Mouse (Mus musculus) hindbrain, embryonic 16.5 days (tissue): ENCODE measurements at regions not wholly inside any gene's neighbourhood (a gene's known extent, or its start where the extent isn't known, plus 50 kb on each side); places are given as distances from the start of the nearest gene placed in this dataset.

Experiments
- ATAC-seq: fragments of 200-750 bp; cut with Nextera tagmentation; 2 replicates; pipeline ENCODE4 v1.8.0; 2017; ENCODE audit warnings: moderate TSS enrichment, moderate library complexity
- H3K27ac ChIP-seq: fragments of 300-500 bp; sonication (generic); 2 replicates; pipeline ENCODE4 v1.5.1; 2014; ENCODE audit warnings: low read depth, mild to moderate bottlenecking, control low read depth, low read length, moderate library complexity
- H3K27me3 ChIP-seq: fragments of 300-500 bp; sonication (generic); replicated peaks from 2 replicates; pipeline ENCODE4 v1.6.1; 2014; ENCODE audit warnings: low read length; ENCODE audit not compliant: control insufficient read depth, insufficient read depth
- H3K36me3 ChIP-seq: fragments of 300-500 bp; sonication (generic); 2 replicates; pipeline ENCODE4 v1.6.1; 2014; ENCODE audit warnings: mild to moderate bottlenecking, low read length, moderate library complexity, mixed read lengths; ENCODE audit not compliant: control insufficient read depth, insufficient read depth
- H3K4me1 ChIP-seq: fragments of 300-500 bp; sonication (generic); 2 replicates; pipeline ENCODE4 v1.6.1; 2014; ENCODE audit warnings: low read depth, low read length; ENCODE audit not compliant: control insufficient read depth, insufficient read depth
- H3K4me2 ChIP-seq: fragments of 300-500 bp; sonication (generic); 2 replicates; pipeline ENCODE4 v1.6.1; 2014; ENCODE audit warnings: mild to moderate bottlenecking, low read length, control low read depth, moderate library complexity
- H3K4me3 ChIP-seq: fragments of 300-500 bp; sonication (generic); 2 replicates; pipeline ENCODE4 v1.5.1; 2014; ENCODE audit warnings: mild to moderate bottlenecking, low read length, control low read depth, moderate library complexity
- H3K9ac ChIP-seq: fragments of 300-500 bp; sonication (generic); 2 replicates; pipeline ENCODE4 v1.6.1; 2014; ENCODE audit warnings: low read depth, mild to moderate bottlenecking, control low read depth, low read length, moderate library complexity
- H3K9me3 ChIP-seq: fragments of 300-500 bp; sonication (generic); 2 replicates; pipeline ENCODE4 v1.6.1; 2014; ENCODE audit warnings: mild to moderate bottlenecking, low read length, moderate library complexity; ENCODE audit not compliant: control insufficient read depth
- WGBS: fragments of 180-500 bp; shearing (Covaris S2); extraction: QIAGEN DNeasy Blood & Tissue Kit; methylation state at CpG from one replicate; pipeline ENCODE4 v1.1.7; 2014; 5-methylcytosine and 5-hydroxymethylcytosine counted together

DNA sequence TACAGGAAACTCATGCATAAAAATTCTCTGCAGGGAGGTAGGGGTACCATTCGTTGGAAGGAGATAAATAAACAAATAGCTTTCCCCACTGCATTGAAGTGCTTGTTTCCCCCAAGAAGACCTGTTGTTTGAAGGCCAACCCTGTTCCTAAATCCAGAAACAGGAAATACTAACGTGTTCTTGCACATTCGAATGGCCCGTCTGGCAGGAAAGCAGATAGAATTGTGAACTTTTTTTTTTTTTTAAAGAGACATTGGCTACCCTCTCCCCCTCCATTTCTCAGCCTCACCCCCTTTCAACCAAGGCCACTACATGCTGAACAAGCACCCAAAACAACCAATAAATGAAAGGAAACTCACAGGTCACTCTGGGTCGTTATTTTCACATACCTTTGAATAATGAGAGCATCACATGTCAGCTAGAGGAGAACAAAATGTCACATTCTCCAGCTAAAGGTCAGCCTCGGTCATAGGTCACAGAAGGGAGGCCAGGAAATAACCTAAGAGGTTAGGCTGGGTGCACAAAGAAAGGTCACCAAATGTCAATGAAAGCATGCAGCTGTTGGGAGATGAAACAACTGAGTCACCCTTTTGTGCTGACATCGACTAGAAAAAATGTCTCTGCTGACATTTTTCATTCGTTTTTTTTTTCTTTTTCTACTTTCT lies 250.8 kb upstream of the Usp25 start:
- H3K4me3 ChIP-seq, result no peak overlapping the region
- no peaks in the 10 kb centered on the region for H3K9me3 ChIP-seq
- H3K27ac ChIP-seq, result no peak overlapping the region
- ATAC-seq, result no peak
- no peaks in the 10 kb centered on the region for H3K27me3 ChIP-seq
- no peaks in the 10 kb centered on the region for H3K4me1 ChIP-seq
- no peaks in the 10 kb centered on the region for H3K36me3 ChIP-seq
- no peak overlapping the region for H3K4me2 ChIP-seq
- WGBS, result 9% methylated on average over 8 of the region's 8 CpGs
- H3K9ac ChIP-seq, result no peak overlapping the region

DNA sequence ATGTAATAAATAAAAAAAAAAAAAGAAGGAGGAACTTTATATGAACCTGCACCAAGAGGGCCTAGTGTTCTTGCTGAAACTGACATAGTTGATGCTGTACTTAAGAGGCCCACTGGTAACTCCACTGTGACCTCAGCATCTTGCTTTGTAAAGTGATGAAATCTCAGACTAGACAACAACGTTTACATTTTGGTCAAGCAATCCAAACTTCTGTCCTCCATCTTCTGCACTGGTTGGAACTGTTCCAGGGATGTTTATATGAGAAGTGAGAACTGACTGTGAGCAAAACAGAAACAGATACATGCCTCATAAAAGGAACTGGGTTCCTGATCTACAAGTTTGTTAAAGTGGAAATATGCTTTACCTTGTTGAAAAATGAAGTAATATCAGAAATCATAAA lies 251.7 kb upstream of the Usp25 start:
- Histone ChIP-seq H3K27ac (no peak overlapping the region), H3K4me3 (no peak overlapping the region), H3K4me2 (no peak overlapping the region), H3K9me3 (no peaks in the 10 kb centered on the region), H3K36me3 (no peaks in the 10 kb centered on the region), H3K27me3 (no peaks in the 10 kb centered on the region), H3K4me1 (no peaks in the 10 kb centered on the region), H3K9ac (no peak overlapping the region)
- ATAC-seq, result no peak
- whole genome bisulfite sequencing, result 62% methylated on average over 1 of the region's 1 CpGs

- no peak for ATAC-seq
- Histone ChIP-seq H3K4me3 (no peak overlapping the region), H3K27ac (no peak overlapping the region), H3K27me3 (no peaks in the 10 kb centered on the region), H3K9me3 (no peaks in the 10 kb centered on the region), H3K4me2 (no peak overlapping the region), H3K9ac (no peak overlapping the region), H3K4me1 (no peaks in the 10 kb centered on the region), H3K36me3 (no peaks in the 10 kb centered on the region)
- WGBS, result 88% methylated on average over 1 of the region's 1 CpGs
These were observed 252.5 kb upstream of the Usp25 start for GRCm38 (mm10) chr16:76761004-76761403.

DNA sequence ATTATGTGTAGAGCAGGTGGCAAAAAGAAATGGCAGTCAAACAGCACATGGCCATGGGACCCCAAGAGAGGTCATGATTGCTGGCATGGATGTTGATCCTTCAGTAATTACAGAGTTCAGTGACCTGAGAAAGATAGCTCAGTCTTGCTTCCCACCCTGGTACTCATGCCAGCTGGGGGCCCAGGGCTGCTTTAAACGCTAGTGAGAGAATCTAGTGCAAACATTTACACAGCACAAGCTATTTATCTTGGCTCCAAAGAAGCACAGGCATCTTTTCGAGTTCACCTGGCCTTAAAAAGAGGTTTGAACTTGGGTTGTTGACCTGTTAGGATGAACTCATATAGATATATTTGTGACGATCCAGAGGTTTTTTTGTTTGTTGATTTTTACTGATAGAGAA lies 258.6 kb upstream of the Usp25 start:
- Histone ChIP-seq H3K4me3 (no peak overlapping the region), H3K27ac (no peak overlapping the region), H3K9ac (no peak overlapping the region), H3K9me3 (no peaks in the 10 kb centered on the region), H3K4me2 (no peak overlapping the region), H3K27me3 (no peaks in the 10 kb centered on the region), H3K4me1 (no peaks in the 10 kb centered on the region), H3K36me3 (no peaks in the 10 kb centered on the region)
- 64% methylated on average over 3 of the region's 3 CpGs for WGBS
- no peak for ATAC-seq

- ATAC-seq, result no peak
- no peak overlapping the region for H3K4me2 ChIP-seq
- no peak overlapping the region for H3K27ac ChIP-seq
- no peaks in the 10 kb centered on the region for H3K36me3 ChIP-seq
- H3K27me3 ChIP-seq, result no peaks in the 10 kb centered on the region
- 0 out of 2 replicates have a peak, but pooled peaks cover 3% of the 10 kb centered on the region for H3K9me3 ChIP-seq
- H3K9ac ChIP-seq, result no peak overlapping the region
- H3K4me3 ChIP-seq, result no peak overlapping the region
- H3K4me1 ChIP-seq, result no peaks in the 10 kb centered on the region
- 96% methylated on average over 3 of the region's 3 CpGs for WGBS
These were observed 267.1 kb upstream of the Usp25 start for GRCm38 (mm10) chr16:76746385-76746784.

DNA sequence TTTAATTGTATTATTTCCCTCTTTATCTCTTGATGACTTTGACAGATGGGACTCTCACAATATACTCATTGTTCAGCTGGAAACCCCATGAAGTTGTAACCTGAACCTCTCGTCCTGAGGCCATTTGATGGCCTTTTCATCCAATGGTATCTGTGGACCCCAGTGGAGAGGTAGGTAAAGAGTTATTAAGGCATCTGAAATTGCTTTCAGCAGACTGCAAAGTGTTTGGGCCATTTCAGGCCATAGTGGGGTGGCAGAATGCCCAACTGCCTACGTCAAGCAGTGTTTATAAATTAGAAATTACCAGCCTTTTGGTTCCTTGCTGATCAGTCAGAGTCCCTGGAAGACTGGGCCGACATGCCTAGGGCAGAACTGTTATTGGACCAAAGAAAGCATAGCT lies 272.4 kb upstream of the Usp25 start:
- Histone ChIP-seq H3K9ac (no peak overlapping the region), H3K9me3 (no peaks in the 10 kb centered on the region), H3K4me3 (no peak overlapping the region), H3K4me1 (no peaks in the 10 kb centered on the region), H3K27ac (no peak overlapping the region), H3K27me3 (no peaks in the 10 kb centered on the region), H3K36me3 (no peaks in the 10 kb centered on the region), H3K4me2 (no peak overlapping the region)
- WGBS, result 25% methylated on average over 3 of the region's 3 CpGs
- peak; percentile 63; the same call in 1 of the 2 replicates for ATAC-seq

GRCm38 (mm10) chr16:76725991-76726390 lies 287.5 kb upstream of the Usp25 start:
- Histone ChIP-seq H3K9me3 (no peaks in the 10 kb centered on the region), H3K36me3 (no peaks in the 10 kb centered on the region), H3K27me3 (no peaks in the 10 kb centered on the region), H3K9ac (no peak overlapping the region), H3K27ac (no peak overlapping the region), H3K4me3 (no peak overlapping the region), H3K4me2 (no peak overlapping the region), H3K4me1 (no peaks in the 10 kb centered on the region; the same call in 1 of the 2 replicates)
- ATAC-seq, result 0 out of 2 replicates have a peak, but pooled peaks have one; percentile 24
- WGBS, result 60% methylated on average over 4 of the region's 4 CpGs

DNA sequence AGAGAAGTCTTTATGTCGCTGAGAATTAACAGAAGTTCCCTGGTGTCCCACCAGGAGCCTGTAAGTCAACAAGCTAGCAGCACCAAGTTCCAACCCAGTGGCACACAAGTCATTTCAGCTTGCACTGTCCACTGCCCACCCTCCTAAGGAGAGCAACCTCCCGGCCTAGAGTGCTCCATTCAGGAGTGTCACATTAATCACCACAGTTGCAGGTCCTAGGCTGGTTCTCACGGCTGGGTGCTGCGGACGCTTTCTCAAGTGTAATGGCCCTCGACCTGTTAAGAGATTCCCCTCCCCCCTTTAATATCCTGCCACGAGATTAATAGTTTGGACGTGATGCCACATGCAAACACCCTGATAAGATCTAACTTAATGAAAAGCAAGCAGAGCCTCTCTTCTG lies 288.2 kb upstream of the Usp25 start:
- H3K9me3 ChIP-seq, result no peaks in the 10 kb centered on the region
- H3K4me2 ChIP-seq, result no peak overlapping the region
- WGBS, result 43% methylated on average over 8 of the region's 8 CpGs
- no peak overlapping the region for H3K27ac ChIP-seq
- no peaks in the 10 kb centered on the region for H3K36me3 ChIP-seq
- H3K9ac ChIP-seq, result no peak overlapping the region
- H3K4me1 ChIP-seq, result no peaks in the 10 kb centered on the region; the same call in 1 of the 2 replicates
- H3K27me3 ChIP-seq, result no peaks in the 10 kb centered on the region
- no peak for ATAC-seq
- H3K4me3 ChIP-seq, result no peak overlapping the region

- Histone ChIP-seq H3K9ac (no peak overlapping the region), H3K36me3 (no peaks in the 10 kb centered on the region), H3K27me3 (no peaks in the 10 kb centered on the region), H3K9me3 (no peaks in the 10 kb centered on the region), H3K4me1 (no peaks in the 10 kb centered on the region), H3K27ac (no peak overlapping the region), H3K4me3 (no peak overlapping the region), H3K4me2 (no peak overlapping the region)
- ATAC-seq, result no peak
- WGBS, result 87% methylated on average over 1 of the region's 1 CpGs
These were observed 294.7 kb upstream of the Usp25 start for GRCm38 (mm10) chr16:76718809-76719208.

DNA sequence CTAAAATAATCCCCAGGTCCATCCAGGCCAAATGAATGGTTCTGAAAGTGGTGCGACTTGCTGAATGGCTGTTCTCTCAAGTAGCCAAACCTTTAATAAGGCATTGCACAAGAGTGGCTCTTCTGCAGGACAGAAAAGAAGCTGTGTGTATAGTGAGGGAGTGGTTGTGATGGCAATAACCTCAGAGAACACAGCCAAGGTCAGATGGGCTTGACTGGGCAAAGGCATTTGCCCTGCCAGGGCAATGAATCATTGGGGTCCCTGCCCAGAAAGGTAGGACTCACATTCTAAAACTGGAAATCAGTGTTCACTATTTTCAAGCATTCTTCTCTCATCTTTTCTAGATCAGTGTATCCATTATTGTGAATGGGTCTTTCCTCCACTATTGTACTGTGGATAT lies 295.4 kb upstream of the Usp25 start:
- no peak overlapping the region for H3K9ac ChIP-seq
- H3K36me3 ChIP-seq, result no peaks in the 10 kb centered on the region
- ATAC-seq, result no peak
- no peak overlapping the region for H3K4me3 ChIP-seq
- no peaks in the 10 kb centered on the region for H3K4me1 ChIP-seq
- H3K27me3 ChIP-seq, result no peaks in the 10 kb centered on the region
- no peaks in the 10 kb centered on the region for H3K9me3 ChIP-seq
- 97% methylated on average over 1 of the region's 1 CpGs for WGBS
- no peak overlapping the region for H3K4me2 ChIP-seq
- H3K27ac ChIP-seq, result no peak overlapping the region
